Mouse (Mus musculus) small intestine, adult 2 months (tissue): ENCODE data around the gene Gm45208. TPM values are rescaled to one million over a fixed set of nuclear protein-coding genes. Genes with fewer than 3 reads are reported as not detected.
A peak's percentile ranks its signal among the peaks of the same experiment; 100 is the strongest.

Experiments used
- H3K27ac ChIP-seq: fragments of 200-500 bp; 2 replicates; pipeline ENCODE4 v1.5.1; 2012; ENCODE audit warnings: low read depth, low read length, control low read depth, inconsistent platforms; ENCODE audit not compliant: insufficient read depth
- H3K27me3 ChIP-seq: fragments of 200-500 bp; 2 replicates; pipeline ENCODE4 v1.6.1; 2012; ENCODE audit warnings: mild to moderate bottlenecking, moderate library complexity, low read length, inconsistent platforms; ENCODE audit not compliant: control insufficient read depth, insufficient read depth
- H3K36me3 ChIP-seq: fragments of 200-500 bp; 2 replicates; pipeline ENCODE4 v1.6.1; 2012; ENCODE audit warnings: mild to moderate bottlenecking, low read length, control low read depth, inconsistent platforms; ENCODE audit not compliant: control insufficient read depth, insufficient read depth
- H3K4me1 ChIP-seq: fragments of 200-500 bp; 2 replicates; pipeline ENCODE4 v1.6.1; 2012; ENCODE audit warnings: low read length, inconsistent platforms, mixed read lengths; ENCODE audit not compliant: control insufficient read depth, insufficient read depth, insufficient read length
- H3K4me3 ChIP-seq: fragments of 200-500 bp; 2 replicates; pipeline ENCODE4 v1.5.1; 2012; ENCODE audit warnings: low read depth, mild to moderate bottlenecking, control low read depth, inconsistent platforms, low read length, moderate library complexity
- CTCF ChIP-seq: fragments of 200-500 bp; IDR thresholded peaks from 2 replicates; pipeline ENCODE4 v1.5.1; 2012; ENCODE audit warnings: low read depth, mild to moderate bottlenecking, control low read depth, inconsistent platforms, low read length, moderate library complexity, mixed read lengths; ENCODE audit not compliant: insufficient replicate concordance, insufficient read length; ENCODE audit errors: extremely low read depth
- POLR2A ChIP-seq: fragments of 200-500 bp; IDR thresholded peaks from 2 replicates; pipeline ENCODE4 v1.6.1; 2012; ENCODE audit warnings: low read depth, mild to moderate bottlenecking, control low read depth, inconsistent platforms, low read length, moderate library complexity
- WGBS: fragments of 180-500 bp; shearing (Covaris S2); methylation state at CpG from one replicate; pipeline ENCODE4 v1.1.7; 2018; 5-methylcytosine and 5-hydroxymethylcytosine counted together
- polyA plus RNA-seq: library from polyadenylated mRNA; depleted of rRNA; stranded (reverse); fragments of >200 nt; gene quantifications from 2 replicates; pipeline ENCODE4 v1.2.3, GENCODE M21; 2012

Gene Gm45208
- polyA plus RNA-seq, 1 experiment, result 0.10 TPM

DNA sequence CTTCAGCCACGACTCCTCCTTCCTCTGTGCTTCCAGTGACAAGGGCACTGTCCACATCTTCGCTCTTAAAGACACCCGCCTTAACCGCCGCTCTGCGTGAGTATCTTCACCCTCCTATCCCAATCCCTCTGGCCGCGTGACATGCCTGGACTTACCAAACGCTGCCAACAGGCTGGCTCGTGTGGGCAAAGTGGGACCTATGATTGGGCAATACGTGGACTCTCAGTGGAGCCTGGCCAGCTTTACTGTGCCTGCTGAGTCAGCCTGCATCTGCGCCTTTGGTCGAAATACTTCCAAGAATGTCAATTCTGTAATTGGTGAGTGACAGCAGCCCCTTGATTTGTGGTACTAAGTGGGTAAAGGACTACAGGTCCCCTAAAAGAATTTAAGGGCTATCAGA is 5.1 kb downstream of the Gm45208 start:
- no peak overlapping the region for H3K27ac ChIP-seq
- no peak overlapping the region for H3K4me3 ChIP-seq
- H3K36me3 ChIP-seq, result peaks cover 5% of the 10 kb centered on the region
- H3K4me1 ChIP-seq, result no peaks in the 10 kb centered on the region; the same call in 1 of the 2 replicates
- TF ChIP-seq POLR2A, result no peak
- no peak for TF ChIP-seq CTCF
- H3K27me3 ChIP-seq, result no peaks in the 10 kb centered on the region
- 90% methylated on average over 13 of the region's 13 CpGs for WGBS

DNA sequence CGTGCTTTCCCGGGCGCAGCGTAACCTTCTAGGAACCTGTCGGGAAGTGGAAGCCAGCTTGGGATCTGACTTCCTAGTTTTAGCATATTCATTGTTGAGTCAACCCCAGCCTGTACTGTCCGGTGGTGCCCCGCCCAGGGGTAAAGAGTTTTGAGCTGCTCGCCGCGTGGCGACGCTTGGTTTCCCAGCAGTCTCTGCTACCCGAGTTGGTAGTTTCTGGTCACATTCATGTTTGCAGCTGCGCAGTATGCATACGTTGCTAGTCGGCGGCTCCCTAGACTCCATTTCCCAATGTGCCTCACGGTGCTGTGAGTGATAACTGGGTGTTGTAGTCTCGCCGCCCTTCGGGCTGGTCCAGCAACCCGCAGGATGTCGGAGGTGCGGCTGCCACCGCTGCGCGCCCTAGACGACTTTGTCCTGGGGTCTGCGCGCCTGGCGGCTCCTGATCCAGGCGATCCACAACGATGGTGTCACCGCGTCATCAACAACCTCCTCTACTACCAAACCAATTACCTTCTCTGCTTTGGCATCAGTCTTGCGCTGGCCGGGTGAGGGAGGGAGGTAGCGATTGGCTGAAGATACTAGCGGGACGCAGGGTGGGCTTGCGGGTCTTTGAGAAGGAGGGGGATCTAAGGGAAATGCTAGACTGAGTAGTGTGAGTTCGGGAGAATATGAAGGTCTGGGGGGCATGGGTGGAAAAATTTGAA is 6.3 kb downstream of the Gm45208 start, which contains the start of gene Praf2:
Gene Praf2, plus strand, starts transcription at position 225 of the 707 bp plus-strand sequence.
- no peaks in the 10 kb centered on the region; the same call in 1 of the 2 replicates for H3K4me1 ChIP-seq
- H3K4me3 ChIP-seq, result peak within 1 kb of the TSS; percentile 79
- no peaks in the 10 kb centered on the region for H3K27me3 ChIP-seq
- H3K27ac ChIP-seq, result peak within 1 kb of the TSS; percentile 84
- no peak for TF ChIP-seq POLR2A
- no peak for TF ChIP-seq CTCF
- WGBS, result 10% methylated on average over 42 of the region's 42 CpGs
- H3K36me3 ChIP-seq, result peaks cover 7% of the 10 kb centered on the region

DNA sequence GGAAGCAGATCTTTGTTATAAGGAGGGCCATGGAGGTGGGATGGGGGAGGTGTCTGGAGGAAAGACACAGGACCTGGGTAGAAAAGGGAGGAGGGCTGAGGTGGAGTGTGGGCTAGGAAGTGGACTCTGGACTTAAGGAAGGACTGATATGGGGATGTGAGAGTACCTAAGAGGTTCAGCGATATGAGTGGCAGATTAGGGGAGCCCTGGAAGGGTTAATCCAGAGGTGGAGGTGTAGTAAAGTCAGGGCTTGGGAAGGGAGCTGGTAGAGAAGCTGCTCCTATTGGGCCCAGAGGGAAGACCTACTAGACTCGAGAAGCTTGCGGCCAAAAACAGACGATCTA is 6.8 kb downstream of the Gm45208 start:
- peak overlapping the region; percentile 79 for H3K4me3 ChIP-seq
- no peaks in the 10 kb centered on the region for H3K27me3 ChIP-seq
- TF ChIP-seq CTCF (no peak), POLR2A (no peak)
- peaks cover 1% of the 10 kb centered on the region; the same call in 1 of the 2 replicates for H3K4me1 ChIP-seq
- peaks cover 7% of the 10 kb centered on the region for H3K36me3 ChIP-seq
- WGBS, result 18% methylated on average over 4 of the region's 4 CpGs
- no peak overlapping the region for H3K27ac ChIP-seq

DNA sequence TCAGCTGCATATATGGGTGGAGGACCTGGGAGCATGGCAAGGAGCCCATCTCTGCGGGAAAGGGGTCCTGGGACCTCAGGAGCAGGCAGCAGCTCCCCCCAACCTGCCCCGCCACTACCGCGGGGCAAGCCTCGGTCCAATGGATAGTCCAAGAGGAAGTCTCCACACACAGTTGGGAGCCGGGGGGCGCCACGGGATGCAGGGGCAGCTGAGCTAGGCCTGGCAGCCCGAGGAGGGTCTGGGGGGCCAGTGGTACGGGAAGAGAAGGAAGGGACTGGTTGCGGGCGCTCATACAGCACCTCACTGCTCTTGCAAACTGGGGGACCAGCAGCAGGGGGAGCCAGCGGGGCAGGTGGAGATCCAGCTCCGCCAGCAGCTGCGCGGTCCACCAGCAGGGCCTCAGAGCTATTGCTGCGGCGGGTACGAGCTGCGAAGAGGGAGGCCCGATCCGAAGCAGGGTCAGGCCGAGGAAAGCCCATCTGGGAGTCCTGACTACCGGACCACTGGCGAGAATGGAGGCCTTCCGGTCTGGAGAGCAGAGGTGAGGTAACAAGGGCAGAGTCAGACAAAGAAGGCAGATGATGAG is 11.6 kb downstream of the Gm45208 start:
- 0 out of 2 replicates have a peak overlapping the region, but pooled peaks have one; percentile 33 for H3K4me3 ChIP-seq
- peaks cover 6% of the 10 kb centered on the region; the same call in 1 of the 2 replicates for H3K36me3 ChIP-seq
- no peak overlapping the region for H3K27ac ChIP-seq
- H3K27me3 ChIP-seq, result no peaks in the 10 kb centered on the region
- peaks cover 8% of the 10 kb centered on the region for H3K4me1 ChIP-seq
- 36% methylated on average over 25 of the region's 26 CpGs for WGBS
- TF ChIP-seq CTCF, result peak; percentile 48
- TF ChIP-seq POLR2A, result no peak

DNA sequence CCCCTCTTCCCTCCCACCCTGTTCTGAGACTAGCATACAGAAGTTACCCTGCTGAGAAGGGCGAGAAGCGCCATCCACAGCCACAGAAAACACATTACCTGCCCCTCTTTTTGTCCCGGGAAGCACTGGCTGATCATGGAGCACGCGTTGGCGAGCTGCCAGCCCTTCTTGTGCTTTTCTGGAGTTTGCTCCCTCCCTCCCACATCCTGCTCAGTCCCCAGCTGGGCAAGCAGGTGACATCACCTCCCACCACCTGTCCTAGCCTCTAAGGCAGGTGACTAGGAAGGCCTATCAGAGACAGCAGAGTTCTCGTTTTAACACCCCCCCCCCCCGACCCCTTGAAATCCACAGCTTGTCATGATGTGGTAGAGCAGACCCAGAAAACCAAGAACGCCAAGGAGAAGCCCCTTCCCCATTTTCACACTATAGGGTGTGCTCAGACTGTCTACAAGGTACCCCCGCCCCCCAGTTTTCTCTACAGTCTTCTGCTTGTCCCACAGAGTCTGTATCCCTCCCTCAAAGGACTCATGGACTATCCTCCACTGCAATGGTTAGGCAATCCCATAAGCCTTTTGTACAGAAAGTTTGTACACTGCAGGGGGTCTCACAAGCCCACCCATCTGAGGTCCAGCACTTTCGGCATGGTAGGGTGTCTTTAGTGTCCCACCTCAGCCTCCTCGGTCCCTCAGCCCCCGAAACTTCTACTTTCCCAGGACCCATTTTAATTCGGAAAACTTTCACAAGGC is 17.5 kb downstream of the Gm45208 start:
- Histone ChIP-seq H3K4me3 (peak overlapping the region; percentile 61), H3K27me3 (no peaks in the 10 kb centered on the region), H3K36me3 (0 out of 2 replicates have a peak, but pooled peaks cover 3% of the 10 kb centered on the region), H3K4me1 (peaks cover 8% of the 10 kb centered on the region), H3K27ac (peak overlapping the region; percentile 96)
- TF ChIP-seq POLR2A, result no peak
- no peak for TF ChIP-seq CTCF
- WGBS, result 40% methylated on average over 14 of the region's 14 CpGs

DNA sequence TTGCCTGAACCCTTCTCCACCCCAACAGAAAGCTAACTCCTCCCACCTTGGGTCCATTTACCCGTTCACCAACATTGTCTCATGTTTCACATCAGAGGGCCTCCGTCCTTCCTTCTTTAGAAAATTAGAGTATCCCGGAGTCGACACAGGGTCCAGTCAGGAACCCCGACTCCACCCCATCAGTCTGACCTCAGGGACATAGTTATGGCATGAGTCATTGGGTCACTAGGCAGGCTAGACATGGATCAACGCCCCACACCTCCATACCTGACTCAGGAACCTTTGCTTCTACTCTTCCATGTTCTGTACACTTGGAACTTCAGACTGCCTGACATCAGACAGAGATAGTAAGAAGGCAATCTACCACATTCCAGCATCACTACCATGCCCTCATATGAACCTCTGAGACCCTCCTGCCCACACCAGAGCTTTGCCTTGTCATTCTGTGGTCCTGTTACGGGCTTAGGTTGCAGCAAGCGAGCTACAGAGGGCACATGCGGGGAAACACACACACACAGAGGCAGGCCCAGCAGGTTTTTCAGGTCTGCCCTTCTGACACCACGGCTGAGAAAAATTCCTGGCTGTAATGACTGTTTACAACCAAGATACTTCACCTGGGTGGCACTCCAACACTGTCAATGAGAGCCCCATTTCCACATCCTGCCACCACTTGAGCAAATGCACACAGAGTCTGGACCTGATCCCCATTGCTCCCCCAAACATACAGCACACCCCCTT is 18.2 kb downstream of the Gm45208 start:
- TF ChIP-seq CTCF (no peak), POLR2A (no peak)
- H3K27me3 ChIP-seq, result no peaks in the 10 kb centered on the region
- H3K4me1 ChIP-seq, result peaks cover 8% of the 10 kb centered on the region
- 25% methylated on average over 10 of the region's 10 CpGs for WGBS
- peak overlapping the region; percentile 61 for H3K4me3 ChIP-seq
- peak overlapping the region; percentile 96 for H3K27ac ChIP-seq
- H3K36me3 ChIP-seq, result 0 out of 2 replicates have a peak, but pooled peaks cover 1% of the 10 kb centered on the region
